In the genomic region with DNA sequence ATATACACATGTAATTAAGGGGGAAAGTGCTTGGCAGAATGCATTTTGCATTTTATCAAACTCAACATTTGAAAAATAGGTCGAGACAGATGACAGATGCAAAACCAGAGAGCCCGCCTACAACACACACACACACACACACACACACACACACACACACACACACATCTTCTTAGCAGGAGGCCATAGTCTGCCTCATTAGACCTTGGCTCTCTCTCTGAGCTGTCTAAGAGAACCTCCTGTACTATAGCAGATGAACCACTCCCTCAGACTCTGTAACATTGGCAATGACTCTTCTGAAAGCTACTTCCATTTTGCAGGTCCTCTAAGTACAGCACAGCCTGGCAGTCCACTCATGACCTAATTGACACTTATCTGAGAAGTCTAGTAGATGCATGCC, we compare ENCODE assay signal across 12 mouse cellular contexts.
"Had no signal": no experiment of that assay in that cellular context is flagged by ENCODE, and none has a peak within 500 bp of the region (broad histone marks: within the 10 kb centered on the region; RNA-seq: fewer than 3 reads in every experiment).

No protein-coding gene starts in this region.

- H3K4me1 ChIP-seq: liver, embryonic 13.5 days; midbrain, embryonic 15.5 days; neural tube, embryonic 12.5 days had no signal

- H3K9me3 ChIP-seq: limb, embryonic 12.5 days; liver, embryonic 13.5 days; midbrain, embryonic 15.5 days; neural tube, embryonic 12.5 days had no signal

- ATAC-seq: liver, postnatal 0 days; midbrain, embryonic 15.5 days had no signal

- H3K4me2 ChIP-seq: limb, embryonic 12.5 days; liver, embryonic 13.5 days; midbrain, embryonic 15.5 days; neural tube, embryonic 12.5 days had no signal

- H3K36me3 ChIP-seq: limb, embryonic 12.5 days; liver, embryonic 13.5 days; midbrain, embryonic 15.5 days; neural tube, embryonic 12.5 days had no signal

- H3K9ac ChIP-seq: limb, embryonic 12.5 days; liver, embryonic 13.5 days; liver, postnatal 0 days; midbrain, embryonic 15.5 days; neural tube, embryonic 12.5 days had no signal

- H3K27ac ChIP-seq: limb, embryonic 12.5 days; liver, embryonic 13.5 days; midbrain, embryonic 15.5 days; neural tube, embryonic 12.5 days; stomach, postnatal 0 days had no signal

- H3K4me3 ChIP-seq: limb, embryonic 12.5 days; liver, embryonic 13.5 days; midbrain, embryonic 15.5 days; neural tube, embryonic 12.5 days had no signal

- H3K27me3 ChIP-seq: limb, embryonic 12.5 days; liver, embryonic 13.5 days; midbrain, embryonic 15.5 days; neural tube, embryonic 12.5 days had no signal

- DNase-seq: kidney, adult 8-10 months; kidney, postnatal 25 days; layer of hippocampus, adult 9-11 months; liver; liver, embryonic 13.5 days; liver, postnatal 0 days; right cerebral cortex, postnatal 25 days; thymus, postnatal 4 days had no signal
